Mouse (Mus musculus) forebrain, embryonic 13.5 days (tissue): Measurements from ENCODE around the gene BC067074. TPM values are rescaled to one million over a fixed set of nuclear protein-coding genes. Genes with fewer than 3 reads are reported as not detected.
"Not testable (repeated sequence)": the region's sequence is repeated elsewhere in the genome, so short reads cannot be mapped to it uniquely, and the experiment has no call there.

Source experiments
- ATAC-seq: fragments of 200-750 bp; cut with Nextera tagmentation; 2 replicates; pipeline ENCODE4 v1.8.0; 2017
- H3K27ac ChIP-seq: fragments of 300-500 bp; sonication (generic); 2 replicates; pipeline ENCODE4 v1.5.1; 2015; ENCODE audit warnings: inconsistent platforms, mild to moderate bottlenecking, moderate library complexity
- H3K27me3 ChIP-seq: fragments of 300-500 bp; sonication (generic); 2 replicates; pipeline ENCODE4 v1.6.1; 2015; ENCODE audit warnings: mild to moderate bottlenecking, inconsistent platforms
- H3K36me3 ChIP-seq: fragments of 300-500 bp; sonication (generic); 2 replicates; pipeline ENCODE4 v1.6.1; 2015; ENCODE audit warnings: mild to moderate bottlenecking, inconsistent platforms; ENCODE audit not compliant: poor library complexity, severe bottlenecking
- H3K4me1 ChIP-seq: fragments of 300-500 bp; sonication (generic); 2 replicates; pipeline ENCODE4 v1.6.1; 2015; ENCODE audit warnings: inconsistent platforms
- H3K4me2 ChIP-seq: fragments of 300-500 bp; sonication (generic); 2 replicates; pipeline ENCODE4 v1.6.1; 2015; ENCODE audit warnings: inconsistent platforms, mild to moderate bottlenecking, moderate library complexity
- H3K4me3 ChIP-seq: fragments of 300-500 bp; sonication (generic); 2 replicates; pipeline ENCODE4 v1.5.1; 2015; ENCODE audit warnings: mild to moderate bottlenecking, inconsistent platforms
- H3K9ac ChIP-seq: fragments of 300-500 bp; sonication (generic); 2 replicates; pipeline ENCODE4 v1.6.1; 2015; ENCODE audit warnings: mild to moderate bottlenecking, inconsistent platforms
- H3K9me3 ChIP-seq: fragments of 300-500 bp; sonication (generic); replicated peaks from 2 replicates; pipeline ENCODE4 v1.6.1; 2016; ENCODE audit warnings: inconsistent platforms
- WGBS: fragments of 180-500 bp; shearing (Covaris S2); methylation state at CpG from one replicate; pipeline ENCODE4 v1.1.7; 2015; 5-methylcytosine and 5-hydroxymethylcytosine counted together
- polyA plus RNA-seq: library from polyadenylated mRNA; unstranded; fragments of >200 nt; fragmentation: Nextera tagmentation; extraction: Ambion mirVana; gene quantifications from 2 replicates; pipeline ENCODE4 v1.2.1, GENCODE M21; 2015

Gene BC067074
- 0.75 and 0.89 TPM in 2 replicates for polyA plus RNA-seq

DNA sequence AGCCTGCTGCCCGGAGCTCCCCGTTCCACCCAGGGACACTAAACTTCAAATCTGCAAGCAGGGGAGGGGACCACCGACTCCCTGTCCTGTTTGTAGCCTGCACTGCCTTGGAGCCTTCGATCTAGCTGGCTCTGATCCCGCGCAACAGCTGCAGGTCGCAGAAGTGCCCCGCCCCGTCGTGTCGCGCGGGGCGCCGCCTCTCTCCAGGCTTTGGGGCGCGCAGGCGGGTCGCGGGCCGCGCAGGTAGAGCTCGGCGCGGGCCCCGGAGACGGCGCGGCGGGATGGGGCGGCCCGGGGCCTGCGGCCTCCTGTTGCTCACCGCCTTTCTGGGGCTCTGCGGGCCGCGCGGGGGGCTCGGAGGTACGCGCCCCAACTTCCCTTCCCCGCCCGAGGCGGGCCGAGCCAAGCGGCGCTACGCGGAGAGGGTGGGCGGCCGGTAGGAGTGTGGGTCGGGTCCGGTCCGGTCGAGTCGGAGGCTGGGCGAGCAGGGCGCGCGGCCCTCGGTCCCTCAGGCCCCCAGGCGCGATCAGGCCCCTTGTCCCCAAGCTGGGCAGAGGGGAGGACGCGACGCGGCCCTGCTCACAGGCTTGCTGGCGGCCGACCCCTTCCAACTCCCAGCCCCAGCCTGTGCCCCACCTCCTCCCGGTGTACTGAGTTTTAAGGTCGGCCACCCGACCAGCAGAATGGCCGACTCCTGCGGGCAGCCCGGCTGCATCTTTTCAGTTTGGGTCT lies at the start of gene BC067074:
BC067074 (plus strand) TSS at position 185 of the 732 bp plus-strand sequence.
- Histone ChIP-seq H3K36me3 (no peaks in the 10 kb centered on the region), H3K4me3 (peak within 1 kb of the TSS; percentile 59), H3K27ac (no peak within 1 kb of the TSS), H3K27me3 (peaks cover 13% of the 10 kb centered on the region), H3K4me2 (peak within 1 kb of the TSS; percentile 95), H3K9me3 (no peaks in the 10 kb centered on the region), H3K9ac (peak within 1 kb of the TSS; percentile 73), H3K4me1 (peaks cover 12% of the 10 kb centered on the region)
- under 1% methylated on average over 66 of the region's 75 CpGs for WGBS
- peak; percentile 89 for ATAC-seq

DNA sequence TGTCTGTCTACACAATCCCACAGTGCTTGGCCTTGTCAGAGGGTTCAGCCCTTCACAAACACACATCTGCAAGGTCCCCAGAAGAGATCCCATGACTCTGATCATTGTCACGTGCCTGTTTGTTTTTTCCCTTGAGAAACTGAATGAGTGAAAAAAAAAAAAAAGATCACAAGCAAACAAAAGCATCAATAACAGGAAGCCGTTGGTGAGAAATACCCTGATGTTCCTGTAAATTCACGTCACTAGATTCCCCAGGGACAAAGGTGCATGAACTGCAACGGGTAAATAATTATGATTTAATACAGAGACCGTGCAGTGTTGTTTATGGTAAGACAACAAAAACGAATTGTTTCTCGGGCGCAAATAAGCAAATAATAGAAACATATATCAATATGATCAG lies 47.9 kb upstream of the BC067074 start:
- 86% methylated on average over 8 of the region's 8 CpGs for WGBS
- no peak for ATAC-seq

DNA sequence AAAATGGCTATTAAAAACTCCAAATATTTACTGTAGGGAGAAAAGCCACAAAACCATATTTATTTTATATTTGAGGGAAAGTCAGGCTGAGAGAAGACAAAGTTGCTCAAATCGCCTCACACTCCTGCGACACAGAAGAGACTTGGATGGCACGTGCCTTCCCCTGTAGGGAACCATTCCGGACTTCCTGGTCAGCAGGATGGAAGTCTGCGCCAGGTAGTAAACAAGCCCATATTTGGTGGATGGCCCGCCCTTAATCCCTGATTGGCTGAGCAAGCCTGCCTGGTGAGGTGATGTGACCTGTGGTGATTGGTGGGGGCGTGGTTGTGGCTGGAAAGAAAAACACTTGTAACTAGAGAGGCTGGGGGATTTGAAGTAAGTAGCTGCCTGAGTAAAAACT lies 40.4 kb upstream of the BC067074 start:
- H3K9ac ChIP-seq, H3K4me2 ChIP-seq: not testable (repeated sequence)
- WGBS: 91% methylated on average over 7 of the region's 7 CpGs

More for the DNA sequence above, 47.9 kb upstream of the BC067074 start:
- Histone ChIP-seq H3K4me3 (no peak overlapping the region), H3K27me3 (no peaks in the 10 kb centered on the region), H3K4me1 (0 out of 2 replicates have a peak, but pooled peaks cover 3% of the 10 kb centered on the region), H3K27ac (no peak overlapping the region), H3K9me3 (no peaks in the 10 kb centered on the region), H3K9ac (no peak overlapping the region), H3K4me2 (no peak overlapping the region), H3K36me3 (no peaks in the 10 kb centered on the region)

DNA sequence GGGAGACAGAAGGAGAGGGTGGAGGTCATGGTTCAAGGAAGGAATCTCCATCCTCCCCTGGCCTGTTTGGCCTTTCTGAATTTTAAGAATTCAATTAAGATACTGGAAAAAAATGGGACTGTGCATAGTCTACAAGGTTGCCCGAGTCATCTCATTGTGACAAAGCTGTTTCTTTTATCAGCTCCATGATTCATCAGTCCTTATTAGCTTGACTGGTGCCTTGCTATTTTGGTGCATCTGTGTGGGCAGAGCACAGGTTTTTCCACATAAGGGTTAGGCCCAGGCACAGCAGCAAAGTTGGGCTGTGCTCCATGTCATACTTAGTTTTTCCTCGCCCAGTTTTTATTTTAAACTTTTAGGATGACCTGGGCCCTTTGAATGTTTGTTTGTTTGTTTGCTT lies 36.2 kb upstream of the BC067074 start:
- 94% methylated on average over 2 of the region's 2 CpGs for WGBS
- no peaks in the 10 kb centered on the region for H3K36me3 ChIP-seq

More for the DNA sequence above, 40.4 kb upstream of the BC067074 start:
- not testable (repeated sequence) for H3K4me3 ChIP-seq, H3K27me3 ChIP-seq, H3K36me3 ChIP-seq, H3K27ac ChIP-seq, H3K4me1 ChIP-seq, ATAC-seq, H3K9me3 ChIP-seq

DNA sequence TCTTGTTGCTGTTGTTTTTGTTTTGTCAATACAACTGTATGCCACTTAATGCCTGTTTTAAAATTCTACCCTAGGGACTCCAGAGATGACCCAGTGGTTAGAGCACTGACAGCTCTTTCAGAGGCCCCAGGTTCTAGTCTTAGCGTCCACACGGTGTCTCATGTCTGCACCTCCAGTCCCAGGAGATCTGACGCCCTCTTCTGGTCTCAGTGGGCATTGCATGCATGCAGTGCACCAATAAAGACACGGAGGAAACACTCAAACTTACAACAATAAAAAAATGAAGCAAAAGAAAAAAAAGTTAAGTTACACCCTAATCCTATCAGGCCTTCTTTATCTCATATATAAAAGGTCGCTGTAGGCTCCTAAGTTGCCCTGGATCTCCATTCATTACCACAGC lies 35.8 kb upstream of the BC067074 start:
- Histone ChIP-seq H3K4me1 (no peaks in the 10 kb centered on the region), H3K27ac (no peak overlapping the region), H3K9ac (no peak overlapping the region), H3K4me3 (no peak overlapping the region), H3K4me2 (no peak overlapping the region), H3K36me3 (no peaks in the 10 kb centered on the region), H3K27me3 (no peaks in the 10 kb centered on the region), H3K9me3 (no peaks in the 10 kb centered on the region)
- 40% methylated on average over 5 of the region's 5 CpGs for WGBS
- no peak for ATAC-seq

More for the DNA sequence above, 36.2 kb upstream of the BC067074 start:
- H3K9me3 ChIP-seq: no peaks in the 10 kb centered on the region
- no peak overlapping the region for H3K4me3 ChIP-seq
- H3K4me2 ChIP-seq: no peak overlapping the region
- H3K27me3 ChIP-seq: no peaks in the 10 kb centered on the region
- H3K27ac ChIP-seq: no peak overlapping the region
- no peaks in the 10 kb centered on the region for H3K4me1 ChIP-seq
- H3K9ac ChIP-seq: no peak overlapping the region
- no peak for ATAC-seq

DNA sequence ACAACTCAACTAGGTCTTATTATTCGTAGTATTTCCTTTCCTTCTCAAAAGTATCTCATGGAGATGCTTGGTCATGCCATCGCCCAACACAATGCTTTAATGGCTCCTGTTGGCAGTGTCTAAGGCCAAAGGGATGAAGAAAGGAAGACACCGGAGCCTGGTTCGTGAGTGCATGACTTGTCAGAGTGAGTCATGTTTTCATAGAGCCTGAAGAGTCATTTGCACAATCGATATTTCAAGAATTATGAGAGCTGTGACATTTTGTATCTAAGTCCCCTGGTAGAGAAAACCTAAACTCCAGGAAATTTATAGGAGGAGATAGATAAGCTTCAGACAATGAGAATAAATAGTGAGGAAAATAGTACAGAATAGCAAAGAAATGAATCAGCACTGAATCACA lies 33.7 kb upstream of the BC067074 start:
- no peaks in the 10 kb centered on the region for H3K27me3 ChIP-seq
- H3K4me3 ChIP-seq: no peak overlapping the region
- no peaks in the 10 kb centered on the region for H3K36me3 ChIP-seq
- ATAC-seq: no peak
- no peak overlapping the region for H3K4me2 ChIP-seq
- H3K9ac ChIP-seq: no peak overlapping the region
- H3K4me1 ChIP-seq: no peaks in the 10 kb centered on the region
- WGBS: 91% methylated on average over 5 of the region's 5 CpGs
- H3K27ac ChIP-seq: no peak overlapping the region
- no peaks in the 10 kb centered on the region for H3K9me3 ChIP-seq

DNA sequence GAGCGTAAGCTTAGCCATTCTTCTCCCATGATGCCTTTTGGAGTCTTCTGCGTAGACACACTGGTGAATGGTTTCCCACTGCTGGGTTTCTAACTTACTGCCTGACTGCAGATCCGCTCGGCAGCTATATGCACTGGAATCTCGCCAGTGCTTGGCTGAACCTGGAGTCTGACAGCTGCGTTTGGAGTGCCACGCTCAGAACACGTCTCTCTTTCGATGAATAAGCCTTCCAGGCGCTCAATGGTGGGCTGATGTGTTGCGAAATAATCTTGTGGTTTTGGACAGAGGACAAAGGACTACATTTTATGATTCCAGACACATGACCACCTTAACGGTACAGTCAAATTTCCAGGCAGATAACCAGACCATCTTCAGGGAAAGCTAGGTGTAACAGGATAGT lies 30.1 kb upstream of the BC067074 start:
- WGBS: 76% methylated on average over 12 of the region's 12 CpGs
- Histone ChIP-seq H3K27ac (no peak overlapping the region), H3K4me1 (no peaks in the 10 kb centered on the region), H3K9me3 (no peaks in the 10 kb centered on the region), H3K4me2 (no peak overlapping the region), H3K36me3 (no peaks in the 10 kb centered on the region), H3K9ac (no peak overlapping the region), H3K4me3 (no peak overlapping the region), H3K27me3 (no peaks in the 10 kb centered on the region)
- peak; percentile 33; the same call in 1 of the 2 replicates for ATAC-seq

DNA sequence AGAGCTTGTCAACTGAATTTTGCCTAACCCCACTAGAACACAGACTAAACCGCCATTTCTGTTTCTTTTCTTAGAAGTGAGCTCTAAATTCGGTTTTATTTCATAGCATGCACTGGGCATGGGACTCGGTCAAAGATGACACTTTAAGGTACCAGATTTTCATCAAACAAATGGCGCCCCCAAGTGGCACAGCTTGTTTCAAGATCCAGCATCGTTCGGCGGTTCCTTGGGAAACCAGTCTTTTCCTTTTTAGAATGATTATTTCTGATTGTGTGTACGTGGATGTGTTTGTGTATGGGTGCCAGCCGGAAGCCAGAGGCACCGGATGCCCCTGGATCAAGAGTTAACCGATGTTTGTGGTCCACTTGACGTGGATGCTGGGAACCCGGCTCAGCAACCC lies 27.7 kb upstream of the BC067074 start:
- 33% methylated on average over 13 of the region's 13 CpGs for WGBS

DNA sequence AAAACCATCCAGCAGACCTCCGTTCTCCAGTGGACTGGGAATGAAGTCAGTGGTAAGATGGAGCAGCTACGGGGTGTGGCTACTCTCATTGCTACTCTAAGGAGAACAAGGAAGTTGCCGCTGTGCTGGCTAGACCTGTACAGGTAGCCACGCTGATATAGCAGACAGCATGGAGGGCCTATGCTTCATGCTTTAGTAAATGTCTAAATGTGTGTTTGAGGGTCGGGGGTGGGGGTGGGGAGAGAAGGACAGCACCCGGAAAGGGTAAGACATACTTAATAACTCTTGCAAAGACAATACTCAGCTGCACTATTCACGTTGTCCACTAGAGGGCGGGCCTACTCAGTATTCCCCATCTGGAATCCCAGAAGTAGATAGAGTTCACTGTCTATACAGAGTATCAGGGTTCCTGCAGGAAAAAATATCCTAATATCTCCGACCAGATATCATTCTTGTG lies 26.4 kb upstream of the BC067074 start:
- ATAC-seq: peak; percentile 49
- Histone ChIP-seq H3K27ac (no peak overlapping the region), H3K4me3 (no peak overlapping the region), H3K9me3 (no peaks in the 10 kb centered on the region), H3K4me1 (no peaks in the 10 kb centered on the region), H3K4me2 (0 out of 2 replicates have a peak overlapping the region, but pooled peaks have one; percentile 22), H3K36me3 (no peaks in the 10 kb centered on the region), H3K27me3 (no peaks in the 10 kb centered on the region), H3K9ac (no peak overlapping the region)
- 24% methylated on average over 9 of the region's 9 CpGs for WGBS

More for the DNA sequence above, 27.7 kb upstream of the BC067074 start:
- Histone ChIP-seq H3K36me3 (no peaks in the 10 kb centered on the region), H3K4me1 (no peaks in the 10 kb centered on the region), H3K4me2 (no peak overlapping the region), H3K4me3 (no peak overlapping the region), H3K27me3 (no peaks in the 10 kb centered on the region), H3K9me3 (no peaks in the 10 kb centered on the region), H3K9ac (no peak overlapping the region), H3K27ac (no peak overlapping the region)
- ATAC-seq: no peak

DNA sequence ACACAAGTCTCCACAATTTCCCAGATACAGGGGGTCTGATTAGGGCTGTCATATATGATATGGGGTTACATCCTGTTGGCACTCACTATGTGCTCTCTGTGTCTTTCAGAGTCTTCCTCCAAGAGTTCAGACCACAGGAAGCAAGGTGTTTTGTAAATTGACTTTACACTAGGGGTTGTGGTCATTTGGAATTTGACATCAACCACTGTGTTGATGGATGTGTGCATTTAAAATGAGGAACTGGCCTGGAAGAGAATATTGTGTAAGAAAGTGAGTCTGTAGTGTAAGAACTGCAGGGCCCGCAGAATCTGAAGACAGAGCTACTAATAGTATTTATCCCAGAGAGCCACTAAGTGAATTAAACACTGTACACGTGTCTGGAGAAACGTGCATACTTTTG lies 25.8 kb upstream of the BC067074 start:
- no peaks in the 10 kb centered on the region for H3K9me3 ChIP-seq
- ATAC-seq: no peak
- 92% methylated on average over 3 of the region's 3 CpGs for WGBS

DNA sequence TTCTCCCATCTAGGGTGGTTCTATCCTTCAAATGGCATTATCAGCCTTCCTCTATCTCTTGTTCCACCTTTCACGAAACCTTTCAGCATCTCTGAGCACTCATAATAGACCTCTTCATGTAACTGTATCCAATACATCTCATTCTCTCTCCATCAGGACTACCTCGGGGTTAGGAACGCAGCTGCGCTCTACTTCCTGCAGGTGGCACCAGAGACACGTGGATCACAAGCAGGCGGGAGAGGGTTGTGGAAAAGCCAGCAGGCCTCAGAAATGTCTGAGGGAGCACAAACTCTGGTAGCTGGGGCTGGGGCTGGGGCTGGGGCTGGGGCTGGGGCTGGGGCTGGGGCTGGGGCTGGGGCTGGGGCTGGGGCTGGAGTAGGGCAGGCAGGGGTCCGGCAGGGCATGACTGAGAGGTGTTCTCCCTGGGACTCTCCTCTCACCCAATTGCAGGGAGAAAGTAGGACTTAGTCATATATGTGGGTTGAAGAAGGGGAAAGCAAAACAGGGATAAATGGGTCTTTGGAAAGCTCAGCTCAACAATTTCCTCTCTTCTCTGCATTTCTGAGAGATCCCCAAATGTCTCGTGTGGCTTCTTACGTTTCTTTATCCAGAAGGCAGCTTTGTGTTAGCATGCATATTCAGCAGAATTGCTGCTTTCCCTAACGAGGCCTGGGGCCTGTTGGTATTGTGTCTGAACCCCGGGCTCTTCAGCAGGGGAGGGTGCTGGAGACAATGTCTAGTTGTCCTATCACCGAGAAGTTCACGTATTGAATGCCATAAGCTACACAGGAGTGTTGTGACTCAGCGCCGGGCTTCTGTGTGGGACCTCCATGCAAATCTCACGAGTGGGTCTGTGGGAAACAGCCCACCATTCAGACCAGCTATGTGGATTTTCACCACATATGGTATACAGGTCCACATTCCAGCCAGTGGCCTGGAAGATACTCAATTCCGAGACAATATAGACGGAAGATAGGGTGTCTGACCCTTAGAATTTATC lies 22.9 kb upstream of the BC067074 start:
- H3K9me3 ChIP-seq: no peaks in the 10 kb centered on the region
- ATAC-seq: peak; percentile 92
- H3K27me3 ChIP-seq: no peaks in the 10 kb centered on the region
- no peak overlapping the region for H3K27ac ChIP-seq
- WGBS: 32% methylated on average over 17 of the region's 18 CpGs
- H3K4me2 ChIP-seq: no peak overlapping the region
- no peaks in the 10 kb centered on the region for H3K36me3 ChIP-seq
- H3K4me1 ChIP-seq: no peaks in the 10 kb centered on the region
- no peak overlapping the region for H3K9ac ChIP-seq
- H3K4me3 ChIP-seq: no peak overlapping the region

More for the DNA sequence above, 25.8 kb upstream of the BC067074 start:
- H3K4me3 ChIP-seq: no peak overlapping the region
- H3K9ac ChIP-seq: no peak overlapping the region
- no peak overlapping the region for H3K27ac ChIP-seq
- no peaks in the 10 kb centered on the region for H3K27me3 ChIP-seq
- H3K4me2 ChIP-seq: no peak overlapping the region
- H3K4me1 ChIP-seq: no peaks in the 10 kb centered on the region
- no peaks in the 10 kb centered on the region for H3K36me3 ChIP-seq

DNA sequence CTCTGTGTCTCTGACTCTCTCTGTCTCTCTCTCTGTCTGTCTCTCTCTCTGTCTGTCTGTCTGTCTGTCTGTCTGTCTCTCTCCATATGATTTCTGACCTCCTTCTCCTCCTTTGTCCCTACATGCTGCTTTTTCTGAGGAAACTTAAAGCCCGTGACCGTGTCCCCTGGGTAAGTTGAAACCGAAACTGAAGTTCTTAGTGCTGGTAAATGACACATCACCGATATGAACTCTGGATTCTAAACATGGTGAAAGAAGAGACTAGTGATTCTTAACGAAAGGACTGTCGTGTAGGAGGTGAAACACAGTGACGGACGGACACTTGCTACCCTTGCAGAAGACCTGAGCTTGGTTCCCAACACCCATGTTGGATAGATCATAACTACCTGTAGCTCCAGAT lies 21.8 kb upstream of the BC067074 start:
- Histone ChIP-seq H3K9ac (no peak overlapping the region), H3K4me2 (no peak overlapping the region), H3K4me3 (no peak overlapping the region), H3K9me3 (no peaks in the 10 kb centered on the region), H3K27ac (no peak overlapping the region), H3K27me3 (no peaks in the 10 kb centered on the region), H3K4me1 (no peaks in the 10 kb centered on the region), H3K36me3 (no peaks in the 10 kb centered on the region)
- WGBS: 95% methylated on average over 8 of the region's 8 CpGs
- ATAC-seq: no peak
